In genomic region chr16:46497686-46498420, GRCm38 (mm10) we compare ENCODE assay signal across 7 mouse cellular contexts. TPM values are rescaled to one million over a fixed set of nuclear protein-coding genes. Genes with fewer than 3 reads are reported as not detected.
DNase-seq lines count a peak whose midpoint lies in the region; ATAC-seq lines count a peak whose summit lies in the region.

No protein-coding gene starts in this region.

- peak overlapping the region; percentile 76 for H3K9ac ChIP-seq in embryonic facial prominence, embryonic 15.5 days
- peak overlapping the region; percentile 81 for H3K9ac ChIP-seq in stomach, embryonic 16.5 days (ENCODE audit: low read length)

- intact Hi-C loops in heart, postnatal 36 days (cut with DNase I): loop anchor here (10.0 kb wide), 1 partner anchor 1753 kb away; the partner anchor contains the start of gene Gtpbp8

- no peaks in the 10 kb centered on the region for H3K27me3 ChIP-seq in embryonic facial prominence, embryonic 15.5 days
- peaks cover 9% of the 10 kb centered on the region; the same call in 1 of the 2 replicates for H3K27me3 ChIP-seq in midbrain, embryonic 10.5 days (ENCODE audit: low read depth, poor library complexity, severe bottlenecking)
- no peaks in the 10 kb centered on the region for H3K27me3 ChIP-seq in stomach, embryonic 16.5 days (ENCODE audit: control insufficient read depth, insufficient read depth, low read length)

- H3K36me3 ChIP-seq in embryonic facial prominence, embryonic 15.5 days: no peaks in the 10 kb centered on the region
- no peaks in the 10 kb centered on the region for H3K36me3 ChIP-seq in midbrain, embryonic 10.5 days
- no peaks in the 10 kb centered on the region for H3K36me3 ChIP-seq in stomach, embryonic 16.5 days (ENCODE audit: control insufficient read depth, insufficient read depth, low read length)

- ATAC-seq in embryonic facial prominence, embryonic 15.5 days (ENCODE audit: insufficient number of reproducible peaks, low FRiP score, low TSS enrichment, low read depth): no peak
- ATAC-seq in stomach, embryonic 16.5 days (ENCODE audit: insufficient read depth, low FRiP score): no peak

- no peaks in the 10 kb centered on the region; the same call in 1 of the 2 replicates for H3K4me1 ChIP-seq in embryonic facial prominence, embryonic 15.5 days
- peaks cover 37% of the 10 kb centered on the region for H3K4me1 ChIP-seq in midbrain, embryonic 10.5 days
- H3K4me1 ChIP-seq in stomach, embryonic 16.5 days (ENCODE audit: control insufficient read depth, insufficient read depth, low read length): peaks cover 9% of the 10 kb centered on the region; the same call in 1 of the 2 replicates

- H3K4me2 ChIP-seq in embryonic facial prominence, embryonic 15.5 days (replicated peaks): peak overlapping the region; percentile 83
- H3K4me2 ChIP-seq in stomach, embryonic 16.5 days (ENCODE audit: low read depth, low read length): peak overlapping the region; percentile 91

- peak; percentile 34 for DNase-seq in ES-CJ7 (ENCODE audit: low read depth, low spot score)
- peak; percentile 27 for DNase-seq in adrenal gland, postnatal 10 days
- DNase-seq in heart, postnatal 36 days: peak; percentile 5 to 17
- peak; percentile 33 to 43 for DNase-seq in layer of hippocampus, postnatal 10 days (ENCODE audit: low spot score in 2 of 2)
- DNase-seq in midbrain, embryonic 10.5 days (ENCODE audit: low spot score): peak; percentile 51

- H3K27ac ChIP-seq in embryonic facial prominence, embryonic 15.5 days (replicated peaks): peak overlapping the region; percentile 94
- peak overlapping the region; percentile 98 for H3K27ac ChIP-seq in midbrain, embryonic 10.5 days (replicated peaks)
- H3K27ac ChIP-seq in stomach, embryonic 16.5 days (ENCODE audit: low read length): peak overlapping the region; percentile 84

- H3K4me3 ChIP-seq in embryonic facial prominence, embryonic 15.5 days (replicated peaks): peak overlapping the region; percentile 83
- peak overlapping the region; percentile 92 for H3K4me3 ChIP-seq in midbrain, embryonic 10.5 days
- H3K4me3 ChIP-seq in stomach, embryonic 16.5 days (replicated peaks; ENCODE audit: low read length): peak overlapping the region; percentile 79

- under 1% methylated on average over 32 of the region's 32 CpGs for WGBS in embryonic facial prominence, embryonic 15.5 days
- WGBS in midbrain, embryonic 10.5 days: under 1% methylated on average over 32 of the region's 32 CpGs
- WGBS in stomach, embryonic 16.5 days: under 1% methylated on average over 32 of the region's 32 CpGs

- H3K9me3 ChIP-seq in embryonic facial prominence, embryonic 15.5 days (replicated peaks): no peaks in the 10 kb centered on the region
- H3K9me3 ChIP-seq in midbrain, embryonic 10.5 days (replicated peaks): no peaks in the 10 kb centered on the region
- no peaks in the 10 kb centered on the region for H3K9me3 ChIP-seq in stomach, embryonic 16.5 days (replicated peaks; ENCODE audit: control insufficient read depth, low read length)

RNA-seq across cellular contexts. Expression of gene Nectin3, which starts 0.5 kb away (rescaled TPM):
- total RNA-seq in adrenal gland, postnatal 10 days (2021): 10 to 100 TPM; 26.1 to 28.5 TPM
- polyA plus RNA-seq in embryonic facial prominence, embryonic 15.5 days (2015; fragmentation: Nextera tagmentation; extraction: Ambion mirVana): 32.3 and 36.4 TPM in 2 replicates
- 10 to 100 TPM in 1 of 2 experiments, 1 to 10 TPM in 1; 8.3 to 10.7 TPM for total RNA-seq in heart, postnatal 36 days (2021)
- 10 to 100 TPM; 75.8 to 89.9 TPM for total RNA-seq in layer of hippocampus, postnatal 10 days (2021)
- 28.0 and 42.7 TPM in 2 replicates for polyA plus RNA-seq in midbrain, embryonic 10.5 days (2016; fragmentation: Nextera tagmentation; extraction: Ambion mirVana)
- 7.0 and 9.0 TPM in 2 replicates for polyA plus RNA-seq in stomach, embryonic 16.5 days (2015; fragmentation: Nextera tagmentation; extraction: Ambion mirVana)
